Mouse (Mus musculus): ENCODE measurements around the gene Gsx1. TPM values are rescaled to one million over a fixed set of nuclear protein-coding genes. Genes with fewer than 3 reads are reported as not detected.

Gsx1 gene
- polyA plus RNA-seq, 1 experiment, result not detected

DNA sequence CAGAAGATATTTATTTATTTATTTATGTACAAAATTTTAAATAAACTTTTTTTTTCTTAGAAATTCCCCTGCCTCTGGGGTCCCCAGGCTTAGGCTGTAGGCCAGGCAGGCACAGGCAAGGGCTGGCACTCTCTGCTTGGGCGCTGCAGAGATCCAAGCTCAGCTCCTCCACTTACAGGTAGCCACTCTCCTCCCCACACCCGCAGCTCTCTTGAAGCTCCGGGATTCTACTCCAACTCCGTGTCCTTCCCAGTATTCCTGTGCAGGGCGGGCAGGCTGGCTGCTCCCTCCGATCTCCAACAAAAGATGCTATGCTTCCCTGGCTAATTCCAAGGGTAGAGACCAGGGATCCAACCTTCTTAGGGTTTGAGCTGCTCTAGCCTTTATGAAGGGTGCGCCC, 2.4 kb downstream of the Gsx1 start:
- TF ChIP-seq CTCF (IDR thresholded peaks at IDR 0.05; ENCODE audit: insufficient read depth, low read depth, low read length), result no peak
- TF ChIP-seq POLR2A (IDR thresholded peaks at IDR 0.05; ENCODE audit: insufficient read depth, low read depth, low read length), result no peak
- WGBS, result 3% methylated on average over 7 of the region's 7 CpGs
- H3K4me3 ChIP-seq (ENCODE audit: insufficient read depth, low read depth, low read length), result no peak overlapping the region

GRCm38 (mm10) chr5:147191801-147192575, 3.5 kb downstream of the Gsx1 start:
- WGBS, result 6% methylated on average over 24 of the region's 24 CpGs
- no peak overlapping the region for H3K27ac ChIP-seq (ENCODE audit: insufficient read depth, low read depth, low read length)
- no peak for TF ChIP-seq CTCF (IDR thresholded peaks at IDR 0.05; ENCODE audit: insufficient read depth, low read depth, low read length)
- TF ChIP-seq POLR2A (IDR thresholded peaks at IDR 0.05; ENCODE audit: insufficient read depth, low read depth, low read length), result no peak
- H3K4me3 ChIP-seq (ENCODE audit: insufficient read depth, low read depth, low read length), result no peak overlapping the region
- H3K4me1 ChIP-seq (ENCODE audit: control insufficient read depth, insufficient read depth, low read length), result peaks cover 20% of the 10 kb centered on the region

More for the DNA sequence above, 2.4 kb downstream of the Gsx1 start:
- H3K27ac ChIP-seq (ENCODE audit: insufficient read depth, low read depth, low read length), result no peak overlapping the region
- peaks cover 27% of the 10 kb centered on the region for H3K4me1 ChIP-seq (ENCODE audit: control insufficient read depth, insufficient read depth, low read length)

DNA sequence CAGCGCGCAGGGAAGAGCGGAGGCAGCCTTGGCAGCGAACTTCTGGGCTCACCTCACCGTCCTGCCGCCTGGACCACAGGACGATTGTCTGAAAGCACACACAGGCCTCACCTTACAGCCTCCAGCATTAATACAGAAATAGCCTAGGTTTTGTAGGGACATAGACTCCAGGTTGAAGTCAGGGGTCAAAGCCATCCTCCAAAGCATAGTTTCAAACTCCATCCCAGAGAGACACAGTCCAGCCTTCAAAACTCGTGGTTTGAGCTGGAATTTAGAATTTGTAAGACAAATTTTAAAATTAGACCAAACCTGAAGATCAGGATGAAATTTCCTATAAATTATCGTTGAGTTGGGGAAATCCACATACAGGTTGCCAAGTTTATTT, 4.1 kb downstream of the Gsx1 start:
- H3K4me3 ChIP-seq (ENCODE audit: insufficient read depth, low read depth, low read length), result no peak overlapping the region
- H3K27ac ChIP-seq (ENCODE audit: insufficient read depth, low read depth, low read length), result no peak overlapping the region
- TF ChIP-seq CTCF (IDR thresholded peaks at IDR 0.05; ENCODE audit: insufficient read depth, low read depth, low read length) (no peak), POLR2A (IDR thresholded peaks at IDR 0.05; ENCODE audit: insufficient read depth, low read depth, low read length) (no peak)
- peaks cover 16% of the 10 kb centered on the region for H3K4me1 ChIP-seq (ENCODE audit: control insufficient read depth, insufficient read depth, low read length)
- 10% methylated on average over 9 of the region's 9 CpGs for WGBS

GRCm38 (mm10) chr5:147204905-147205304, 16.4 kb downstream of the Gsx1 start:
- 40% methylated on average over 6 of the region's 6 CpGs for WGBS
- Histone ChIP-seq H3K4me1 (ENCODE audit: control insufficient read depth, insufficient read depth, low read length) (no peaks in the 10 kb centered on the region), H3K4me3 (ENCODE audit: insufficient read depth, low read depth, low read length) (no peak overlapping the region), H3K27ac (ENCODE audit: insufficient read depth, low read depth, low read length) (no peak overlapping the region)
- no peak for TF ChIP-seq CTCF (IDR thresholded peaks at IDR 0.05; ENCODE audit: insufficient read depth, low read depth, low read length)
- no peak for TF ChIP-seq POLR2A (IDR thresholded peaks at IDR 0.05; ENCODE audit: insufficient read depth, low read depth, low read length)

GRCm38 (mm10) chr5:147207852-147208251, 19.4 kb downstream of the Gsx1 start:
- TF ChIP-seq POLR2A (IDR thresholded peaks at IDR 0.05; ENCODE audit: insufficient read depth, low read depth, low read length), result no peak
- no peak for TF ChIP-seq CTCF (IDR thresholded peaks at IDR 0.05; ENCODE audit: insufficient read depth, low read depth, low read length)
- WGBS, result 96% methylated on average over 20 of the region's 20 CpGs
- no peak overlapping the region for H3K27ac ChIP-seq (ENCODE audit: insufficient read depth, low read depth, low read length)
- H3K4me1 ChIP-seq (ENCODE audit: control insufficient read depth, insufficient read depth, low read length), result no peaks in the 10 kb centered on the region
- no peak overlapping the region for H3K4me3 ChIP-seq (ENCODE audit: insufficient read depth, low read depth, low read length)

DNA sequence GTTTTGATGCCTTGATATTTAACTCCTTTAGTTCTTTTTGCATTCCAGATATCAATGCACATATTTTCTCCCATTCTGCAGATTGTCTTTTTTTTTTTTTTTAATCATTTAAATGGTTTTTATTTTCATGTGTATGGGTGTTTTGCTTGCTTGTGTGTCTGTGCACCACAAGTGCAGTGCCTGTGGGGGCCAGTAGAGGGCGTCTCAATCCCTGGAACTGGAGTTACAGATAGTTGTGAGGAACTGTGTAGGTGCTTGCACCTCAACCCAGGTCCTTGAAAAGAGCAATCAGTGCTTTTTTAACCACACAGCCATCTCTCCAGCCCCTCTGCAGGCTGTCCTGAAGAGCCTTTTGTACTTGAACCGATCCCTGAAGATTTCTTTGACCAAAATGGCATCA, 20.0 kb downstream of the Gsx1 start:
- Histone ChIP-seq H3K27ac (ENCODE audit: insufficient read depth, low read depth, low read length) (no peak overlapping the region), H3K4me1 (ENCODE audit: control insufficient read depth, insufficient read depth, low read length) (no peaks in the 10 kb centered on the region), H3K4me3 (ENCODE audit: insufficient read depth, low read depth, low read length) (no peak overlapping the region)
- 71% methylated on average over 2 of the region's 2 CpGs for WGBS
- no peak for TF ChIP-seq POLR2A (IDR thresholded peaks at IDR 0.05; ENCODE audit: insufficient read depth, low read depth, low read length)
- TF ChIP-seq CTCF (IDR thresholded peaks at IDR 0.05; ENCODE audit: insufficient read depth, low read depth, low read length), result no peak

GRCm38 (mm10) chr5:147227354-147228112, 39.0 kb downstream of the Gsx1 start:
- no peak overlapping the region for H3K27ac ChIP-seq (ENCODE audit: insufficient read depth, low read depth, low read length)
- 18% methylated on average over 25 of the region's 25 CpGs for WGBS
- no peak overlapping the region for H3K4me3 ChIP-seq (ENCODE audit: insufficient read depth, low read depth, low read length)
- H3K4me1 ChIP-seq (ENCODE audit: control insufficient read depth, insufficient read depth, low read length), result peaks cover 2% of the 10 kb centered on the region; the same call in 1 of the 2 replicates
- TF ChIP-seq CTCF (IDR thresholded peaks at IDR 0.05; ENCODE audit: insufficient read depth, low read depth, low read length) (peak; percentile 92), POLR2A (IDR thresholded peaks at IDR 0.05; ENCODE audit: insufficient read depth, low read depth, low read length) (no peak)

DNA sequence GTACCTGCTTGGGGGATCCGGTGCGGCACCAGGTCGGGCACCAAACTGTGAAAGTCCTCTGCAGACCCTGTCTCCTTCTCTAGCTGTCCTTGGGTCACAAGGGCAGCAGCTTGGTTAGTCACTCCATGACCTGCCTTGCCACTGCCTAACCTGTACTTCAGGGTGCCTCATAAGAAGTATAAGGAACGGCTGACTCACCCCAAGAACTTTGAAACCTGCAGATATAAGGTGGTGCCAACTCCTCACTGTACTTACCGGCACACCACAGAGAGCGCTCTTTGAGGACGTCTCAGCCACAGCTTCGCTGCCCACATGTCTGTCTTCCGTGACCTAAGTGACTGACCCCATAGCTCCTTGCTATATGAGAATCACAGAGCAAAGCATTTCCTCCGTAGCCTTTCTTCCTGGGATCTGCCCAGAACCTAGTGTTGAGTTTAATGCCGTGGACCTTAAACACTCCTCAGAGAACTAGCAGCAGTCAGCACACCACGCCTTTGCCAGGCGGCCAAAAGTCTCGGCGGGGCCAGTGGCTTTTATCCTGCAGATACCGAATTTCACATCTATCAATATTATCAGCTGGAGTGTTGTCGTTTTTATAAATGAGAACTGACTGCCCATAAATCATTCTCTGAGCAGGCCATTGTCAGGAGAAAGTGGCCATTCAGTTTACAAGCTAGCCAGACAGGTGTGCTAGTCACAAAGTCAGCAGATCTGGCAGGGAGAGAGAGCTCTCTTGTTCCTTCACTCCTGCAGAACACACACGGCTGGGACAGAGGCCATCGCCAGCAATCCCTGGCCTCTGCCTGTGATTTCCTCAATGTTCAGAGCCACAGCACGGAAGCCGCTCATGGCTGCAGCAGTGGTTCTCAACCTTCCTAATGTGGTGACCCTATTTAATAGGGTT, 47.2 kb downstream of the Gsx1 start:
- WGBS, result 82% methylated on average over 21 of the region's 21 CpGs

More for the DNA sequence above, 47.2 kb downstream of the Gsx1 start:
- TF ChIP-seq CTCF (IDR thresholded peaks at IDR 0.05; ENCODE audit: insufficient read depth, low read depth, low read length) (no peak), POLR2A (IDR thresholded peaks at IDR 0.05; ENCODE audit: insufficient read depth, low read depth, low read length) (no peak)
- no peak overlapping the region for H3K27ac ChIP-seq (ENCODE audit: insufficient read depth, low read depth, low read length)
- H3K4me3 ChIP-seq (ENCODE audit: insufficient read depth, low read depth, low read length), result no peak overlapping the region
- H3K4me1 ChIP-seq (ENCODE audit: control insufficient read depth, insufficient read depth, low read length), result no peaks in the 10 kb centered on the region

Other genes starting within 250 kb of the Gsx1 start
- not detected in 2 replicates for gene Gtf3a, start 240.0 kb upstream of the Gsx1 start, polyA plus RNA-seq (2012; ENCODE audit: insufficient read depth, insufficient read length, low replicate concordance, missing spikeins)
- gene Mtif3, start 224.9 kb upstream of the Gsx1 start, polyA plus RNA-seq (2012; ENCODE audit: insufficient read depth, insufficient read length, low replicate concordance, missing spikeins), result 144 TPM in 1 of 2 replicates, not detected in the other
- gene Lnx2, start 112.1 kb upstream of the Gsx1 start, polyA plus RNA-seq (2012; ENCODE audit: insufficient read depth, insufficient read length, low replicate concordance, missing spikeins), result not detected in 2 replicates
- gene Polr1d, start 111.6 kb upstream of the Gsx1 start, polyA plus RNA-seq (2012; ENCODE audit: insufficient read depth, insufficient read length, low replicate concordance, missing spikeins), result not detected in 2 replicates
- not detected in 2 replicates for gene Pdx1, start 81.3 kb downstream of the Gsx1 start, polyA plus RNA-seq (2012; ENCODE audit: insufficient read depth, insufficient read length, low replicate concordance, missing spikeins)
- not detected in 2 replicates for gene Cdx2, start 118.6 kb downstream of the Gsx1 start, polyA plus RNA-seq (2012; ENCODE audit: insufficient read depth, insufficient read length, low replicate concordance, missing spikeins)
- not detected in 2 replicates for gene Urad, start 133.7 kb downstream of the Gsx1 start, polyA plus RNA-seq (2012; ENCODE audit: insufficient read depth, insufficient read length, low replicate concordance, missing spikeins)
- not detected in 2 replicates for gene Flt3, start 211.8 kb downstream of the Gsx1 start, polyA plus RNA-seq (2012; ENCODE audit: insufficient read depth, insufficient read length, low replicate concordance, missing spikeins)
- 409 TPM in 1 of 2 replicates, not detected in the other for gene Pan3, start 241.5 kb downstream of the Gsx1 start, polyA plus RNA-seq (2012; ENCODE audit: insufficient read depth, insufficient read length, low replicate concordance, missing spikeins)

Data from olfactory bulb, adult 2 months (tissue).